Mouse (Mus musculus): ENCODE data around the gene Rrm2. TPM values are rescaled to one million over a fixed set of nuclear protein-coding genes. Genes with fewer than 3 reads are reported as not detected.

The Rrm2 gene
- total and polyA plus RNA-seq, 2 experiments from 2014 or later: 78.0 to 81.8 TPM

- Histone ChIP-seq H3K27me3 (ENCODE audit: control insufficient read depth, insufficient read depth, low read length) (peaks cover 3% of the 10 kb centered on the region; the same call in 1 of the 2 replicates), H3K9me3 (replicated peaks; ENCODE audit: control insufficient read depth, low read length) (no peaks in the 10 kb centered on the region), H3K27ac (ENCODE audit: low read depth) (no peak overlapping the region), H3K4me2 (ENCODE audit: low read depth, low read length) (no peak overlapping the region), H3K36me3 (replicated peaks; ENCODE audit: control insufficient read depth, insufficient read depth, low read length) (no peaks in the 10 kb centered on the region), H3K4me3 (ENCODE audit: low read depth, low read length) (no peak overlapping the region), H3K9ac (replicated peaks; ENCODE audit: low read depth, low read length) (no peak overlapping the region), H3K4me1 (ENCODE audit: control insufficient read depth, insufficient read depth) (peaks cover 11% of the 10 kb centered on the region)
- TF ChIP-seq EP300 (IDR thresholded peaks at IDR 0.05; ENCODE audit: low read depth) (no peak), CTCF (IDR thresholded peaks at IDR 0.05; ENCODE audit: low read depth) (no peak)
- ATAC-seq (ENCODE audit: insufficient read depth, low read depth) (no peak), DNase-seq (ENCODE audit: low spot score) (no peak)
- 75% methylated on average over 6 of the region's 6 CpGs for WGBS
Observed at GRCm38 (mm10) chr12:24686038-24686695, 21.9 kb upstream of the Rrm2 start.

DNA sequence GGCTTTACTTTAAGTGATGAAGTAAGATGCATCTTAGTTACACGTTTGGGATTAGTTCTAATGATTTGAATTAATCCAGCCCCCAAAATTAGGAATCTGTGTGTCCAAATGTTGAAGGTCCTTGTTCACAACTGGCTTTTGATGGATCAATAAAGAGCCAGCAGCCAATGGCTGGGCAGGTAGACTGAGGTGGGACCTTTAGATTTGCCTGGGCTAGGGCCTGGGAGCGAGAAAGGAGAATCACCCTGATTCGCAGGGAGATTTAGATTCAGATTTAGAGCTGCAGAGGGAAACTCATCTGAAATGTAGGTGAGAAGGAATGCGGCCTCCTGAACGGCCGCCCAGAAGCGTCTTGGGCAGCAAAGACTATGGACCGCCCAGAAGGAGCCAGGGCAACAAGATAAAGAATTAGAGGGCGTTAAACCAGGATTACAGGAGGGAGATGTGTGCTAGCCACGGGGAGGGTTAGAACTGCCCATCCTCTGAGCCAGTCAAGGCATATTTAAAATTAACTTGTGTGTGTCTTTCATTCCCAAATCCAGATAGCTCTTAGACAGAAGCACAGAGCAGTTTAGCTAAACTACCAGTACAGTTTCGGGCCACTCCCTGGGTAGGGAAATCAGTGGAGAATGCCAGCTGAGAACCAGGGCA is 21.2 kb upstream of the Rrm2 start:
- no peak overlapping the region for H3K4me3 ChIP-seq (ENCODE audit: low read depth, low read length)
- WGBS: 62% methylated on average over 11 of the region's 11 CpGs
- peaks cover 3% of the 10 kb centered on the region; the same call in 1 of the 2 replicates for H3K27me3 ChIP-seq (ENCODE audit: control insufficient read depth, insufficient read depth, low read length)
- H3K4me2 ChIP-seq (ENCODE audit: low read depth, low read length): no peak overlapping the region
- H3K9me3 ChIP-seq (replicated peaks; ENCODE audit: control insufficient read depth, low read length): no peaks in the 10 kb centered on the region
- TF ChIP-seq EP300 (IDR thresholded peaks at IDR 0.05; ENCODE audit: low read depth) (no peak), CTCF (IDR thresholded peaks at IDR 0.05; ENCODE audit: low read depth) (no peak)
- no peak for ATAC-seq (ENCODE audit: insufficient read depth, low read depth)
- peaks cover 5% of the 10 kb centered on the region for H3K4me1 ChIP-seq (ENCODE audit: control insufficient read depth, insufficient read depth)
- no peak for DNase-seq (ENCODE audit: low spot score)
- H3K27ac ChIP-seq (ENCODE audit: low read depth): no peak overlapping the region
- H3K9ac ChIP-seq (replicated peaks; ENCODE audit: low read depth, low read length): no peak overlapping the region
- H3K36me3 ChIP-seq (replicated peaks; ENCODE audit: control insufficient read depth, insufficient read depth, low read length): no peaks in the 10 kb centered on the region

- H3K36me3 ChIP-seq (replicated peaks; ENCODE audit: control insufficient read depth, insufficient read depth, low read length): no peaks in the 10 kb centered on the region
- DNase-seq (ENCODE audit: low spot score) (no peak), ATAC-seq (ENCODE audit: insufficient read depth, low read depth) (no peak)
- no peaks in the 10 kb centered on the region for H3K9me3 ChIP-seq (replicated peaks; ENCODE audit: control insufficient read depth, low read length)
- no peaks in the 10 kb centered on the region for H3K4me1 ChIP-seq (ENCODE audit: control insufficient read depth, insufficient read depth)
- H3K4me2 ChIP-seq (ENCODE audit: low read depth, low read length): no peak overlapping the region
- no peak overlapping the region for H3K4me3 ChIP-seq (ENCODE audit: low read depth, low read length)
- WGBS: 83% methylated on average over 3 of the region's 3 CpGs
- H3K27me3 ChIP-seq (ENCODE audit: control insufficient read depth, insufficient read depth, low read length): peaks cover 3% of the 10 kb centered on the region; the same call in 1 of the 2 replicates
- H3K9ac ChIP-seq (replicated peaks; ENCODE audit: low read depth, low read length): no peak overlapping the region
- no peak overlapping the region for H3K27ac ChIP-seq (ENCODE audit: low read depth)
- TF ChIP-seq CTCF (IDR thresholded peaks at IDR 0.05; ENCODE audit: low read depth) (no peak), EP300 (IDR thresholded peaks at IDR 0.05; ENCODE audit: low read depth) (no peak)
Observed at GRCm38 (mm10) chr12:24690351-24690750, 17.7 kb upstream of the Rrm2 start.

DNA sequence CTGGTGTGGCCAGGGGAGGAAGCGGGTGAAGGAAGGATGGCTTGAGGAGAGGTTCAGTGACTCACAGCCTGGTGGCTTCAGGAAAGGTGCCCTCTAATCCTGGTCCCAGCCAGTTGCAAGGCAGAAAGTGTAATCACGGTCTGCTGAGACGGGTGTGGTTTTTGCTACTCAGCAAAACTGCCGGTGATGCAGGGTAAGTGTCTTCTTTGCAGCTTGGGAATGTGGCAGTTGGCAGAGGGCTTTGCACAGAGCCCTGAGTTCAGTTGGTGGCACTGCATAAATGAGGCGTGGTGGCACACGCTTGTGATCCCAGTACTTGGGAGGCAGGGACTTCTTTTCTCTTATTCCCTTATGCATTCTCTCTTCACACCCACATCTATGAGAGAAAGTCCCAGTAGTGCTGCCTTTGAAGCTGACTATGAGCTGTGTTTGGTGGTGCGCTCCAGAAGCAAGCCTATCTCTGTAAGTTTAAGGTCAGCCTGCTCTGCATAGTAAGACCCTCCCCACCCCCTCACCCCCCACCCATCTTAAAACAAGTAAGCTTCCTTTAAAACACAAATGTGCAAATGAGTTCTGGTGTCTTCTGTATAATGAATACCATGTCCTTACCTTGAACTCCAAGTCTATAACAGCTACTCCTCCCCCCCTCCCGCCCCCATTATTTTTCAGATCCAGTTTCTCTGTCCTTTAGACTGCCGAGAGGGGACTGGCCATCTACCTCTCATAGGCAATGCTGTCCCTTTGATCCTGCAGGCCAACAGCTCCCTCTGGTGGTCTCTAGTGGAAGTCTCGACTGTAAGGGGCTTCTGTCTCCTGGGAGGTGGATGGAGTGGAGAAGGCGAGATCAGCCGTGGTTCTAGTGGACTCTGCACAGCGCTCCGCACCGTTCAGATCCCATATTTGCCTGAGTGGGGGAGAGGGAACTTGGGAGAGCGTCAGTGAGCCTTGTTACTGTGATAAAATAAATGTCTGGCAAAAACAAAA is 11.2 kb upstream of the Rrm2 start:
- no peaks in the 10 kb centered on the region for H3K4me1 ChIP-seq (ENCODE audit: control insufficient read depth, insufficient read depth)
- DNase-seq (ENCODE audit: low spot score) (peak; percentile 73), ATAC-seq (ENCODE audit: insufficient read depth, low read depth) (peak; percentile 90)
- 0 out of 2 replicates have a peak, but pooled peaks cover 3% of the 10 kb centered on the region for H3K27me3 ChIP-seq (ENCODE audit: control insufficient read depth, insufficient read depth, low read length)
- H3K4me2 ChIP-seq (ENCODE audit: low read depth, low read length): no peak overlapping the region
- no peak overlapping the region for H3K4me3 ChIP-seq (ENCODE audit: low read depth, low read length)
- H3K9ac ChIP-seq (replicated peaks; ENCODE audit: low read depth, low read length): no peak overlapping the region
- no peaks in the 10 kb centered on the region for H3K36me3 ChIP-seq (replicated peaks; ENCODE audit: control insufficient read depth, insufficient read depth, low read length)
- 37% methylated on average over 16 of the region's 16 CpGs for WGBS
- H3K27ac ChIP-seq (ENCODE audit: low read depth): no peak overlapping the region
- H3K9me3 ChIP-seq (replicated peaks; ENCODE audit: control insufficient read depth, low read length): no peaks in the 10 kb centered on the region
- TF ChIP-seq CTCF (IDR thresholded peaks at IDR 0.05; ENCODE audit: low read depth) (peak; percentile 99), EP300 (IDR thresholded peaks at IDR 0.05; ENCODE audit: low read depth) (no peak)

DNA sequence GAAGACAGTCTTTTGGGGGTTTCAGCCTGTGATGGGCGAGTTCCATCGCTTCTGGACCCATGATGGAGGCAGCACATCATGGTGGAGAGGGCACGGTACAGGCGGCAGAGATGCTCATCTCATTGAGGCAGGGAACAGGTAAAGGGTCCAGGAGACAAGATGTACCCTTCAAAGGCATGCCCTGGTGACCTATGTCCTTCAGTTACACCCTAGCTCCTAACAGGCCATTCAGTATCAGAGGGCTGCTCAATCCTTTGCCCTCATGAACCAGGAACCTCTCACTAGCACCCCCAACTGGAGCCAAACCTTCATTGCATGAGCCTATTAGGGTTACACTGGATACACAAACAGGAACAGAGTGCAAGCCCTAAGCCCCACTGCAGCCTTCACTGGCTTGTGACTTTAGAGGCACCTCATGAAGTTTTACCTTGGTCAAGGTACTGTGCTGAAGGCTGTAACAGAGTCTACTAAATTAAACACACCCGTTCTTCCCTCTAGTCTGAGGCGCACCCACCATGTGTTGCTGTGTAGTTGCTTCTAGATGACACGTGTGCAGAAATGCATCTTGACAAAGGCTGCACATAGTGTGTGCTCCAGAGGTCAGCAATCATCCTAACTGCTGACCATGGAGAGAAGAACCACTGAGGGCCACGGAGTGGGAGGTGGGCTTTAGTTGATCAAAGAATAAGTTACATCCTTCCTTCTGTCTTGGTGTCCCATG is 10.4 kb upstream of the Rrm2 start:
- TF ChIP-seq CTCF (IDR thresholded peaks at IDR 0.05; ENCODE audit: low read depth): no peak
- TF ChIP-seq EP300 (IDR thresholded peaks at IDR 0.05; ENCODE audit: low read depth): no peak
- WGBS: 55% methylated on average over 8 of the region's 8 CpGs
- H3K4me1 ChIP-seq (ENCODE audit: control insufficient read depth, insufficient read depth): no peaks in the 10 kb centered on the region
- DNase-seq (ENCODE audit: low spot score): no peak
- H3K4me3 ChIP-seq (ENCODE audit: low read depth, low read length): no peak overlapping the region
- no peak overlapping the region for H3K9ac ChIP-seq (replicated peaks; ENCODE audit: low read depth, low read length)
- no peaks in the 10 kb centered on the region for H3K36me3 ChIP-seq (replicated peaks; ENCODE audit: control insufficient read depth, insufficient read depth, low read length)
- no peak overlapping the region for H3K4me2 ChIP-seq (ENCODE audit: low read depth, low read length)
- 0 out of 2 replicates have a peak, but pooled peaks cover 3% of the 10 kb centered on the region for H3K27me3 ChIP-seq (ENCODE audit: control insufficient read depth, insufficient read depth, low read length)
- no peak for ATAC-seq (ENCODE audit: insufficient read depth, low read depth)
- H3K27ac ChIP-seq (ENCODE audit: low read depth): no peak overlapping the region
- no peaks in the 10 kb centered on the region for H3K9me3 ChIP-seq (replicated peaks; ENCODE audit: control insufficient read depth, low read length)

Measured in heart, postnatal 0 days (tissue).